Mouse (Mus musculus): ENCODE measurements around the gene Pcnt.

- TF ChIP-seq GATA1 (IDR thresholded peaks at IDR 0.05; ENCODE audit: low read length) (no peak), TAL1 (IDR thresholded peaks at IDR 0.05; ENCODE audit: low read length) (no peak)
Observed at GRCm38 (mm10) chr10:76433925-76434324, 8.7 kb downstream of the Pcnt start.

Measured in erythroblast, embryonic 14.5 days (primary cell).